ENCODE assay signal across 19 mouse cellular contexts in the genomic region with DNA sequence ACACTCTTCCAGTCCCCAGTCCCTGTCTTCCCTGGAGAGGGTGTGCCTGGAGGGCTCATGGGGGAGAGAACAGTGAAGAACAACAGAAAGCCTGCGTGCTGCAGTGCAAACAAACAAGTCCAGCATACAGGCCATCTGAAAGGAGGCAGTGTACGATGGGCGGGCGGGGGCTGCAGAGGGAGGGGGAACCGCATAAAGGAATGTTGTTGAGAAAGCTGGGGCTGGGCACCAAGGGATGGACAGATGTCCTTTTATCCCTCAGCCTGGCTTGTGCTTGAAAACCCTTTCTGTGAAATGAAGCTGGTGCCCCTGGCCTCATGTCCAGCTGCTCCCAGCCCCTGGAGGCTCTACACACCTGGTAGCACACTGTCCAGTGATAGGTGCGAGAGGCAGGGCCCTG. TPM values are rescaled to one million over a fixed set of nuclear protein-coding genes. Genes with fewer than 3 reads are reported as not detected.
DNase-seq lines count a peak whose midpoint lies in the region; TF ChIP-seq lines count a peak whose summit lies in the region.
"Had no signal": no experiment of that assay in that cellular context is flagged by ENCODE, and none has a peak within 500 bp of the region (broad histone marks: within the 10 kb centered on the region; RNA-seq: fewer than 3 reads in every experiment).

No protein-coding gene starts in this region.

- no peak for TF ChIP-seq CTCF in cerebellum, adult 2 months (IDR thresholded peaks at IDR 0.05; ENCODE audit: borderline replicate concordance, insufficient read depth, low read depth, low read length)

- H3K27me3 ChIP-seq in cerebellum, adult 2 months (ENCODE audit: control insufficient read depth, insufficient read depth, low read length): no peaks in the 10 kb centered on the region
- H3K27me3 ChIP-seq: heart, embryonic 12.5 days had no signal

- no peak for TF ChIP-seq POLR2A in cerebellum, adult 2 months (IDR thresholded peaks at IDR 0.05; ENCODE audit: borderline replicate concordance, insufficient read depth, low read length)

- no peak overlapping the region for H3K4me3 ChIP-seq in cerebellum, adult 2 months (replicated peaks; ENCODE audit: insufficient read depth, low read depth, low read length)
- H3K4me3 ChIP-seq: forebrain, embryonic 12.5 days; heart, embryonic 12.5 days; liver, embryonic 15.5 days had no signal

- peaks cover 2% of the 10 kb centered on the region; the same call in 1 of the 2 replicates for H3K4me1 ChIP-seq in cerebellum, adult 2 months (ENCODE audit: control insufficient read depth, insufficient read depth, low read length)
- H3K4me1 ChIP-seq: heart, embryonic 12.5 days; liver, embryonic 15.5 days had no signal

- peak overlapping the region; percentile 52; the same call in 1 of the 2 replicates for H3K27ac ChIP-seq in cerebellum, adult 2 months (ENCODE audit: insufficient read depth, low read length)
- H3K27ac ChIP-seq: forebrain, embryonic 12.5 days; liver, embryonic 15.5 days had no signal

- 69% methylated on average over 6 of the region's 6 CpGs for WGBS in cerebellum, adult 2 months

- no peak for DNase-seq in cerebellum, adult 2 months
- no peak for DNase-seq in cerebellum, adult 8-10 months
- peak; percentile 49 for DNase-seq in layer of hippocampus, adult 11-12 months (ENCODE audit: low spot score)
- no peak for DNase-seq in layer of hippocampus, postnatal 25 days (ENCODE audit: extremely low spot score in 1 of 2, low spot score in 1 of 2)
- peak; percentile 33 for DNase-seq in right cerebral cortex, adult 18-20 months
- DNase-seq in right cerebral cortex, postnatal 4 days: no peak
- DNase-seq in mesoderm, embryonic 11.5 days (ENCODE audit: low read depth, low spot score): peak; percentile 30
- DNase-seq in adrenal gland, postnatal 36 days: no peak
- DNase-seq: cerebellum, adult 11 months; cerebellum, postnatal 36 days; heart, postnatal 36 days had no signal

RNA-seq across cellular contexts. Expression of gene Fa2h, which starts 18.4 kb away (rescaled TPM):
- 93.9 and 107 TPM in 2 replicates for polyA plus RNA-seq in cerebellum, adult 2 months (2012; rRNA removed)
- total RNA-seq in layer of hippocampus, postnatal 25 days (2021): 10 to 100 TPM; 49.1 to 51.3 TPM
- total RNA-seq in adrenal gland, postnatal 36 days (2021): 1 to 10 TPM in 1 of 2 experiments, not detected in 1; 3.1 TPM
- total RNA-seq: granulocyte monocyte progenitor cell, adult 5-6 weeks; megakaryocyte progenitor cell, adult 5-6 weeks had no signal
- polyA plus RNA-seq: CD4-positive, CD25-positive, alpha-beta regulatory T cell, adult 4 months; forebrain, embryonic 12.5 days; G1E; heart, embryonic 12.5 days; limb, embryonic 14.5 days; liver, embryonic 15.5 days had no signal

RNA-seq across cellular contexts. Expression of gene Mlkl, which starts 37.2 kb away (rescaled TPM):
- polyA plus RNA-seq in cerebellum, adult 2 months (2012; rRNA removed): 0.32 and 0.43 TPM in 2 replicates
- under 1 TPM; 0.17 to 0.59 TPM for total RNA-seq in layer of hippocampus, postnatal 25 days (2021)
- total RNA-seq in adrenal gland, postnatal 36 days (2021): 10 to 100 TPM; 10.9 to 20.6 TPM
- total RNA-seq: G1E had no signal
- polyA plus RNA-seq: G1E had no signal

Comparison
In these comparisons a context has a peak if more than half of its experiments do, and no peak if none do; other contexts are left out.
1. DNase-seq: peak in layer of hippocampus, adult 11-12 months (single experiment), right cerebral cortex, adult 18-20 months (single experiment) and mesoderm, embryonic 11.5 days (single experiment); none in cerebellum, adult 2 months (0 of 2), cerebellum, adult 8-10 months (single experiment), layer of hippocampus, postnatal 25 days (0 of 2), right cerebral cortex, postnatal 4 days (single experiment) and adrenal gland, postnatal 36 days (0 of 2).
2. RNA of gene Fa2h, which starts 18.4 kb away (total RNA-seq): 49.1 to 51.3 TPM in layer of hippocampus, postnatal 25 days; 3.1 TPM in adrenal gland, postnatal 36 days; every median in the first group is over 10 times any median in the second.
3. RNA of gene Mlkl, which starts 37.2 kb away (total RNA-seq): 10.9 to 20.6 TPM in adrenal gland, postnatal 36 days; 0.17 to 0.59 TPM in layer of hippocampus, postnatal 25 days; every median in the first group is over 4 times any median in the second.